Mouse (Mus musculus) lung, embryonic 14.5 days (tissue): ENCODE results near the gene Ulk4. TPM values are rescaled to one million over a fixed set of nuclear protein-coding genes. Genes with fewer than 3 reads are reported as not detected.
"Not testable (repeated sequence)": the region's sequence is repeated elsewhere in the genome, so short reads cannot be mapped to it uniquely, and the experiment has no call there.

Experiments
- ATAC-seq: fragments of 200-750 bp; cut with Nextera tagmentation; 2 replicates; pipeline ENCODE4 v1.8.0; 2017; ENCODE audit warnings: mild to moderate bottlenecking, moderate TSS enrichment, moderate library complexity; ENCODE audit not compliant: insufficient read depth
- DNase-seq: peaks from one replicate; pipeline ENCODE4 v3.0.0-alpha.2; 2015
- H3K27ac ChIP-seq: fragments of 300-500 bp; sonication (generic); 2 replicates; pipeline ENCODE4 v1.5.1; 2014; ENCODE audit warnings: low read depth, mild to moderate bottlenecking, moderate library complexity
- H3K27me3 ChIP-seq: fragments of 300-500 bp; sonication (generic); 2 replicates; pipeline ENCODE4 v1.6.1; 2014; ENCODE audit warnings: low read length, control low read depth; ENCODE audit not compliant: insufficient read depth
- H3K36me3 ChIP-seq: fragments of 300-500 bp; sonication (generic); 2 replicates; pipeline ENCODE4 v1.6.1; 2014; ENCODE audit warnings: control low read depth; ENCODE audit not compliant: insufficient read depth
- H3K4me1 ChIP-seq: fragments of 300-500 bp; sonication (generic); 2 replicates; pipeline ENCODE4 v1.6.1; 2014; ENCODE audit warnings: antibody characterized with exemption, control low read depth; ENCODE audit not compliant: insufficient read depth
- H3K4me2 ChIP-seq: fragments of 300-500 bp; sonication (generic); 2 replicates; pipeline ENCODE4 v1.6.1; 2014; ENCODE audit warnings: mild to moderate bottlenecking
- H3K4me3 ChIP-seq: fragments of 300-500 bp; sonication (generic); 2 replicates; pipeline ENCODE4 v1.5.1; 2014; ENCODE audit warnings: low read depth, low read length
- H3K9ac ChIP-seq: fragments of 300-500 bp; sonication (generic); 2 replicates; pipeline ENCODE4 v1.6.1; 2014
- H3K9me3 ChIP-seq: fragments of 300-500 bp; sonication (generic); 2 replicates; pipeline ENCODE4 v1.6.1; 2016; ENCODE audit warnings: low read depth, low read length, control low read depth
- CTCF ChIP-seq: IDR thresholded peaks from 2 replicates; pipeline ENCODE4 v1.5.1; 2016; ENCODE audit warnings: antibody characterized with exemption, low read depth
- WGBS: fragments of 180-500 bp; shearing (Covaris S2); extraction: QIAGEN DNeasy Blood & Tissue Kit; methylation state at CpG from one replicate; pipeline ENCODE4 v1.1.7; 2014; 5-methylcytosine and 5-hydroxymethylcytosine counted together
- polyA plus RNA-seq: library from polyadenylated mRNA; unstranded; fragments of >200 nt; fragmentation: Nextera tagmentation; extraction: Ambion mirVana; gene quantifications from 2 replicates; pipeline ENCODE4 v1.2.1, GENCODE M21; 2014

Ulk4 gene
- polyA plus RNA-seq, 1 experiment from 2014 or later, result 125 TPM

DNA sequence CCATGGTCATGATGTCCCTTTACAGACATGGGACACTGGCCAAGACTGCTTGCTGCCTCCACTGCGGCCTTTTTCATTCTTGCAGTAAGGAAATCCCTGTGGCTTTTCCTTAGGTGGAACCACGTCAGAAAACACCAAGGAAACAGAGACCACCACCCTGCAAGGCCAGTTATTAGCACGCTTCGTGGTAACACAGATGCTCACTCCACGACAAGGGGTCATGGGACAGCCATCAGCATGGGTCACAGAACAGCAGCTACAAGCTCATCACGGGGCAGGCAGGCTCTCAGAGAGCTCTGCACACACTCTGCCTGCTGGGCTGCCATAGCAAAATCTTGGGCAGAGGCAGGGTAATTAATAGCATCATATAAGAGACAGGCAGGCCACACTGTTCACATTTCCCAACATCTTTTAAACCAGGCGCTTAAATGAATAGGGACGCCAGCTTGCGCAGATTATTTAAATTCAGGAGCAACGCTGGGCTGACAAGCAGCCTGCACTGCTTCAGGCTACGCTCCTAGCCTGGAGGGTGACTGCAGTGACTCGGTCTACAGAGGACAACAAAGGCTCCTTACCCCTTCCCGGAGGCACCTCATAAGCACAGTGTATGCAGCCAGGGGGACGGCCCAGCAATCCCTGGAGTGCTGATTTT lies 72.7 kb downstream of the Ulk4 start:
- no peaks in the 10 kb centered on the region for H3K4me1 ChIP-seq
- WGBS, result 72% methylated on average over 14 of the region's 14 CpGs
- no peak overlapping the region for H3K27ac ChIP-seq
- H3K27me3 ChIP-seq, result no peaks in the 10 kb centered on the region
- no peak overlapping the region for H3K4me3 ChIP-seq
- no peaks in the 10 kb centered on the region for H3K36me3 ChIP-seq
- TF ChIP-seq CTCF, result no peak
- no peak overlapping the region for H3K4me2 ChIP-seq
- H3K9ac ChIP-seq, result no peak overlapping the region
- ATAC-seq, result no peak
- no peaks in the 10 kb centered on the region; the same call in 1 of the 2 replicates for H3K9me3 ChIP-seq
- DNase-seq, result no peak

DNA sequence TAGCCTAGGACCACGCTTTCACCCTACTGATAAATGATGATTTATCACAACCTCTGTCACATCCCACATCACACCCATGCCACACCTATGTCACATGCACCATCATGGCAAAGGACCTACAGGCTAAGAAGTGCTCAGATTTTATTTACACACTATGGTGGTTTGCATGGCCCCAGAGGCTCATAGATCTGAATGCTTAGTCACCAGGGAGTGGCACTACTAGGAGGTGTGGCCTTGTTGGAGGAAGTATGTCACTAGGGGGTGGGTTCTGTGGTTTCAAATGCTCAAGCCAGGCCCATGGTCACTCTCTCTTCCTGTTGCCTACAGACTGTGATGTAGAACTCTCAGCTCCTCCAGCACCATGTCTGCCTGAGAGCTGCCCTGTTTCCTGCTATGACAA lies 73.3 kb downstream of the Ulk4 start:
- no peak overlapping the region for H3K4me2 ChIP-seq
- no peaks in the 10 kb centered on the region for H3K4me1 ChIP-seq
- DNase-seq, result no peak
- H3K27me3 ChIP-seq, result no peaks in the 10 kb centered on the region
- no peak overlapping the region for H3K9ac ChIP-seq
- no peaks in the 10 kb centered on the region for H3K36me3 ChIP-seq
- no peak overlapping the region for H3K27ac ChIP-seq
- 90% methylated on average over 1 of the region's 1 CpGs for WGBS
- no peak for ATAC-seq
- no peak for TF ChIP-seq CTCF
- no peaks in the 10 kb centered on the region; the same call in 1 of the 2 replicates for H3K9me3 ChIP-seq
- no peak overlapping the region for H3K4me3 ChIP-seq

DNA sequence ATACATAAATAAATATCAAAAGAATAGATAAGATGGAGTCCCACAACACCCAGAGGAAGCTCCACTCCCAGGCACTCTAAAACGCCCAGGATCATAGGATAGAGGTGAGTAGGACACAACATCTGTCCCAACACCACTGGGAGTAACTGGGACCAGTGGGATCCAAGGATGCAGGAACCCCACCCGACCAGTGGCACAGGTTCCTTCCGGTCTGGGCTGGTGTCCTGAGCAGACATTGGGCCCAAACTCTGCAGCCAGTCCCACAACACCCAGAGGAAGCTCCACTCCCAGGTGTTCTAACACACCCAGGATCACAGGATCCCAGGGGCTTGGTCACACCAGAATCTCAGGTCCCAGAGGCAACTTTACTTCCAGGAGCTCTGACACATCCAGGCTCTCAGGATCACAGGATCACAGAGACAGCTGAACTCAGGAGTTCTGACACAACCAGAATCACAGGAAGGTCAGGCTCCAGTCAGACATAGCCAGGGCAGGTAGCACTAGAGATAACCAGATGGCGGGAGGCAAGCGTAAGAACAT lies 77.8 kb downstream of the Ulk4 start:
- not testable (repeated sequence) for DNase-seq, H3K36me3 ChIP-seq, ATAC-seq, H3K4me3 ChIP-seq, H3K9me3 ChIP-seq, H3K9ac ChIP-seq, H3K4me2 ChIP-seq, H3K27ac ChIP-seq, H3K27me3 ChIP-seq, H3K4me1 ChIP-seq
- 91% methylated on average over 5 of the region's 5 CpGs for WGBS

DNA sequence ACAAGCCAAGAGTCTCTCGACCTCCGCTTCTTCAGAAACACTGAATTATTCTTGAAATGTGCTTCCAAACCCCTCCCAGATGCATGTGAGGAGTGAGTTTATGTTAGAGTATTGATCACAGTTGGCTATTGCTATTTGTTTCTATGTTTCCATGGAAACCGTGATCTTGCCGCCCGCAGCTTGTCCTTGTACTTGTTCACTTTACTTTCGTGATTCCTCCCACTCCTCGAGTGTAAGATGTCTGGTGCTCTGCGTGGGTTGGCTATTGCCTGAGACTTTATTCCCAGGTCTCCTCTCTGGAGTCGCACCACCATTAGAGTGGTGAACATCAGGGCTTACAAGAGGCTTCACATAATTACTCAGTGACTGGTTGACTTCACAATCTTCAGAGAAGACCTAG lies 80.5 kb downstream of the Ulk4 start:
- Histone ChIP-seq H3K4me2 (no peak overlapping the region), H3K36me3 (no peaks in the 10 kb centered on the region), H3K27me3 (no peaks in the 10 kb centered on the region), H3K9ac (no peak overlapping the region), H3K4me1 (no peaks in the 10 kb centered on the region), H3K4me3 (no peak overlapping the region), H3K9me3 (peaks cover 17% of the 10 kb centered on the region; the same call in 1 of the 2 replicates), H3K27ac (no peak overlapping the region)
- WGBS, result 83% methylated on average over 9 of the region's 9 CpGs
- ATAC-seq (no peak), DNase-seq (no peak)
- no peak for TF ChIP-seq CTCF

DNA sequence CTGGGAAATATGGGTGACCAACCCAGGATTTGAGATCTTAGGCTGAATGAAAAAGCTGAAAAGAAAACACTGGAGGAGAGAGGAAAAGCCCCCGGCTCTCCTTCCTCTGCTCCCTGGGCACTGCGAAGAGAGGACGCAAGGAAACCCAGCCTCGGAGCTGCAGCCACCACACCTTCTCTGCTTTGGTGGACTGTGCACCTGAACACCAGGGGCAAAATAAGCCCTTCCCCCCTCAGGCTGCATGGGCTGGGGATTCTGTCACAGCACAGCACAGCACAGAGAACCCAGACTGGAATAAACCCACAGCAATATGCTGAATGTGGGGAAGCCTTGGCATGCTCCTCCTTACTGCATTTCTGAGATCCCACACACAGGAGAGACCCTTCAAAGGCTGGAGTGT lies 81.9 kb downstream of the Ulk4 start:
- Histone ChIP-seq H3K4me3 (no peak overlapping the region), H3K4me2 (no peak overlapping the region), H3K9me3 (peaks cover 17% of the 10 kb centered on the region; the same call in 1 of the 2 replicates), H3K4me1 (no peaks in the 10 kb centered on the region), H3K27ac (no peak overlapping the region), H3K27me3 (no peaks in the 10 kb centered on the region), H3K9ac (no peak overlapping the region), H3K36me3 (no peaks in the 10 kb centered on the region)
- TF ChIP-seq CTCF, result no peak
- ATAC-seq, result no peak
- WGBS, result 92% methylated on average over 4 of the region's 4 CpGs
- DNase-seq, result no peak

- Histone ChIP-seq H3K4me3 (no peak overlapping the region), H3K27ac (no peak overlapping the region), H3K4me1 (no peaks in the 10 kb centered on the region), H3K4me2 (no peak overlapping the region), H3K9ac (no peak overlapping the region), H3K27me3 (no peaks in the 10 kb centered on the region), H3K36me3 (no peaks in the 10 kb centered on the region), H3K9me3 (peaks cover 17% of the 10 kb centered on the region; the same call in 1 of the 2 replicates)
- no peak for ATAC-seq
- no peak for DNase-seq
- no peak for TF ChIP-seq CTCF
- WGBS, result 89% methylated on average over 26 of the region's 26 CpGs
Measured at GRCm38 (mm10) chr9:121192601-121193370, 84.2 kb downstream of the Ulk4 start.

- no peak overlapping the region for H3K4me2 ChIP-seq
- no peak for ATAC-seq
Measured at GRCm38 (mm10) chr9:121187811-121188210, 89.2 kb downstream of the Ulk4 start.

More at GRCm38 (mm10) chr9:121187811-121188210, 89.2 kb downstream of the Ulk4 start:
- TF ChIP-seq CTCF, result no peak
- no peak overlapping the region for H3K27ac ChIP-seq
- no peak for DNase-seq
- no peaks in the 10 kb centered on the region for H3K4me1 ChIP-seq
- no peaks in the 10 kb centered on the region for H3K9me3 ChIP-seq
- H3K9ac ChIP-seq, result no peak overlapping the region
- H3K27me3 ChIP-seq, result no peaks in the 10 kb centered on the region
- no peaks in the 10 kb centered on the region for H3K36me3 ChIP-seq
- WGBS, result 82% methylated on average over 8 of the region's 8 CpGs
- H3K4me3 ChIP-seq, result no peak overlapping the region
